Mouse (Mus musculus): Measurements from ENCODE around the gene Tulp1. TPM values are rescaled to one million over a fixed set of nuclear protein-coding genes. Genes with fewer than 3 reads are reported as not detected.

Tulp1 gene
- total and polyA plus RNA-seq, 3 experiments = not detected

- TF ChIP-seq EP300 (IDR thresholded peaks at IDR 0.05; ENCODE audit: insufficient read depth, low read depth, low read length) = no peak
- TF ChIP-seq CTCF (IDR thresholded peaks at IDR 0.05) = no peak
- TF ChIP-seq POLR2A (IDR thresholded peaks at IDR 0.05; ENCODE audit: insufficient read depth, low read depth, low read length) = no peak
- Histone ChIP-seq H3K4me1 (ENCODE audit: control insufficient read depth, insufficient read depth, low read length) (no peaks in the 10 kb centered on the region), H3K4me3 (no peak overlapping the region), H3K36me3 (ENCODE audit: control insufficient read depth, insufficient read depth, low read length) (no peaks in the 10 kb centered on the region), H3K79me2 (replicated peaks; ENCODE audit: control insufficient read depth, insufficient read depth, low read length) (no peaks in the 10 kb centered on the region), H3K9ac (ENCODE audit: low read depth, low read length) (no peak overlapping the region), H3K27ac (no peak overlapping the region), H3K27me3 (ENCODE audit: control insufficient read depth, insufficient read depth, low read length) (no peaks in the 10 kb centered on the region)
- DNase-seq = no peak
- WGBS = 81% methylated on average over 3 of the region's 3 CpGs
- intact Hi-C loops (cut with DNase I) = no loop called here
Observed at GRCm38 (mm10) chr17:28388534-28388933, 23.5 kb upstream of the Tulp1 start.

- intact Hi-C loops (cut with DNase I) = loop anchor here (1.0 kb wide), 1 partner anchor 142 kb away; no protein-coding TSS in a partner anchor
- peak; percentile 73 to 86 for DNase-seq
- Histone ChIP-seq H3K36me3 (ENCODE audit: control insufficient read depth, insufficient read depth, low read length) (no peaks in the 10 kb centered on the region), H3K27ac (no peak overlapping the region), H3K4me3 (no peak overlapping the region), H3K4me1 (ENCODE audit: control insufficient read depth, insufficient read depth, low read length) (no peaks in the 10 kb centered on the region), H3K9ac (ENCODE audit: low read depth, low read length) (no peak overlapping the region), H3K79me2 (replicated peaks; ENCODE audit: control insufficient read depth, insufficient read depth, low read length) (no peaks in the 10 kb centered on the region), H3K27me3 (ENCODE audit: control insufficient read depth, insufficient read depth, low read length) (no peaks in the 10 kb centered on the region)
- WGBS = 8% methylated on average over 23 of the region's 23 CpGs
- TF ChIP-seq POLR2A (IDR thresholded peaks at IDR 0.05; ENCODE audit: insufficient read depth, low read depth, low read length) = no peak
- TF ChIP-seq CTCF (IDR thresholded peaks at IDR 0.05) = no peak; the same call in 1 of the 2 replicates
Observed at GRCm38 (mm10) chr17:28386150-28386905, 21.3 kb upstream of the Tulp1 start.

- DNase-seq = no peak
- 74% methylated on average over 4 of the region's 4 CpGs for whole genome bisulfite sequencing
- Histone ChIP-seq H3K9ac (ENCODE audit: low read depth, low read length) (no peak overlapping the region), H3K4me1 (ENCODE audit: control insufficient read depth, insufficient read depth, low read length) (no peaks in the 10 kb centered on the region), H3K36me3 (ENCODE audit: control insufficient read depth, insufficient read depth, low read length) (no peaks in the 10 kb centered on the region), H3K4me3 (no peak overlapping the region), H3K79me2 (replicated peaks; ENCODE audit: control insufficient read depth, insufficient read depth, low read length) (no peaks in the 10 kb centered on the region), H3K27me3 (ENCODE audit: control insufficient read depth, insufficient read depth, low read length) (peaks cover 2% of the 10 kb centered on the region; the same call in 1 of the 2 replicates), H3K27ac (no peak overlapping the region)
- intact Hi-C loops (cut with DNase I) = no loop called here
- TF ChIP-seq EP300 (IDR thresholded peaks at IDR 0.05; ENCODE audit: insufficient read depth, low read depth, low read length) (no peak), CTCF (IDR thresholded peaks at IDR 0.05) (peak; percentile 63)
Observed at GRCm38 (mm10) chr17:28384298-28384697, 19.3 kb upstream of the Tulp1 start.

GRCm38 (mm10) chr17:28380255-28380654, 15.2 kb upstream of the Tulp1 start:
- H3K27ac ChIP-seq = no peak overlapping the region
- H3K79me2 ChIP-seq (replicated peaks; ENCODE audit: control insufficient read depth, insufficient read depth, low read length) = no peaks in the 10 kb centered on the region
- no peak for DNase-seq
- intact Hi-C loops (cut with DNase I) = no loop called here
- peaks cover 2% of the 10 kb centered on the region; the same call in 1 of the 2 replicates for H3K4me1 ChIP-seq (ENCODE audit: control insufficient read depth, insufficient read depth, low read length)
- no peak overlapping the region for H3K4me3 ChIP-seq
- no peaks in the 10 kb centered on the region for H3K36me3 ChIP-seq (ENCODE audit: control insufficient read depth, insufficient read depth, low read length)
- H3K27me3 ChIP-seq (ENCODE audit: control insufficient read depth, insufficient read depth, low read length) = peaks cover 6% of the 10 kb centered on the region; the same call in 1 of the 2 replicates
- TF ChIP-seq CTCF (IDR thresholded peaks at IDR 0.05) (no peak), EP300 (IDR thresholded peaks at IDR 0.05; ENCODE audit: insufficient read depth, low read depth, low read length) (no peak), POLR2A (IDR thresholded peaks at IDR 0.05; ENCODE audit: insufficient read depth, low read depth, low read length) (no peak)
- WGBS = 13% methylated on average over 6 of the region's 6 CpGs
- H3K9ac ChIP-seq (ENCODE audit: low read depth, low read length) = no peak overlapping the region

- H3K4me1 ChIP-seq (ENCODE audit: control insufficient read depth, insufficient read depth, low read length) = peaks cover 2% of the 10 kb centered on the region; the same call in 1 of the 2 replicates
- no peaks in the 10 kb centered on the region for H3K36me3 ChIP-seq (ENCODE audit: control insufficient read depth, insufficient read depth, low read length)
- intact Hi-C loops (cut with DNase I) = no loop called here
- H3K27ac ChIP-seq = no peak overlapping the region
- no peak overlapping the region for H3K9ac ChIP-seq (ENCODE audit: low read depth, low read length)
- DNase-seq = no peak
- WGBS = 7% methylated on average over 17 of the region's 17 CpGs
- H3K79me2 ChIP-seq (replicated peaks; ENCODE audit: control insufficient read depth, insufficient read depth, low read length) = no peaks in the 10 kb centered on the region
- H3K4me3 ChIP-seq = no peak overlapping the region
- no peak for TF ChIP-seq POLR2A (IDR thresholded peaks at IDR 0.05; ENCODE audit: insufficient read depth, low read depth, low read length)
- H3K27me3 ChIP-seq (ENCODE audit: control insufficient read depth, insufficient read depth, low read length) = peaks cover 6% of the 10 kb centered on the region; the same call in 1 of the 2 replicates
Observed at GRCm38 (mm10) chr17:28375592-28376061, 10.6 kb upstream of the Tulp1 start.

GRCm38 (mm10) chr17:28374494-28374893, 9.5 kb upstream of the Tulp1 start:
- no peak for DNase-seq
- Histone ChIP-seq H3K27ac (no peak overlapping the region), H3K79me2 (replicated peaks; ENCODE audit: control insufficient read depth, insufficient read depth, low read length) (no peaks in the 10 kb centered on the region), H3K4me3 (no peak overlapping the region), H3K36me3 (ENCODE audit: control insufficient read depth, insufficient read depth, low read length) (no peaks in the 10 kb centered on the region), H3K9ac (ENCODE audit: low read depth, low read length) (no peak overlapping the region), H3K27me3 (ENCODE audit: control insufficient read depth, insufficient read depth, low read length) (peaks cover 5% of the 10 kb centered on the region; the same call in 1 of the 2 replicates), H3K4me1 (ENCODE audit: control insufficient read depth, insufficient read depth, low read length) (peaks cover 2% of the 10 kb centered on the region; the same call in 1 of the 2 replicates)
- 38% methylated on average over 16 of the region's 16 CpGs for WGBS
- intact Hi-C loops (cut with DNase I) = no loop called here
- TF ChIP-seq CTCF (IDR thresholded peaks at IDR 0.05) = no peak
- no peak for TF ChIP-seq EP300 (IDR thresholded peaks at IDR 0.05; ENCODE audit: insufficient read depth, low read depth, low read length)
- no peak for TF ChIP-seq POLR2A (IDR thresholded peaks at IDR 0.05; ENCODE audit: insufficient read depth, low read depth, low read length)

Data from heart, adult 2 months (tissue).